11 mouse cellular contexts compared by ENCODE assay signal in the genomic region with DNA sequence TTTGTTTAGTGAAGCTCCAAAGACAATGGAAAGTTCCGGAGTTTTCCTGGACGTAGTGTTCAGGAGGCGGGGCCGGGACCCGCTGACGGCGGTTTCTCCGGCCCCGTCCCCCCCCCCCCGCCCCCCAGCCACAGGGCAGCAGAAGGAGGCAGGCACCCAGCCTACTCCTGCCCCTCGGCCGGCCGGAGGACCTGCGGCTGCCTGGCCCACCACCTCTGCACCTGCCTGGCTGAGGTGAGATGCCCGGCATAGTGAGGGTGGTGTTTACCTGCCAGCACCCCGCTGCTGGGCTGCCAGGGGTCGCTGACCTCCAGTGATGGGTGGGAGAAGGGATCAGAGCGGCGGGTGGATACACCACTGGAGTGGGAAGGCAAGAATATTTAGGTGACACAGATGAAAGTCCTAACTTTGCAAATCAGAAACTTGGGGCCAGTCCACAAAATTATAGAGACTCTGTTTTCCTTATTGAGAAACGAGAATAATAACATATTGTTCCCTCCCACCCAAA. TPM values are rescaled to one million over a fixed set of nuclear protein-coding genes. Genes with fewer than 3 reads are reported as not detected.
DNase-seq lines count a peak whose midpoint lies in the region; ATAC-seq and TF ChIP-seq lines count a peak whose summit lies in the region.
"Had no signal": no experiment of that assay in that cellular context is flagged by ENCODE, and none has a peak within 500 bp of the region (broad histone marks: within the 10 kb centered on the region; RNA-seq: fewer than 3 reads in every experiment).

A gene (plus strand): TSS at position 169 of the 508 bp plus-strand sequence.

- TF ChIP-seq CTCF in intestine, postnatal 0 days (IDR thresholded peaks at IDR 0.05; ENCODE audit: low read depth), result no peak

- peaks cover 19% of the 10 kb centered on the region for H3K4me1 ChIP-seq in midbrain, embryonic 10.5 days
- no peaks in the 10 kb centered on the region for H3K4me1 ChIP-seq in midbrain, embryonic 16.5 days (ENCODE audit: control insufficient read depth, insufficient read depth, low read length)
- H3K4me1 ChIP-seq in forebrain, embryonic 15.5 days, result peaks cover 10% of the 10 kb centered on the region
- no peaks in the 10 kb centered on the region for H3K4me1 ChIP-seq in intestine, postnatal 0 days (replicated peaks; ENCODE audit: control insufficient read depth, insufficient read depth, low read length)
- H3K4me1 ChIP-seq in stomach, embryonic 15.5 days, result peaks cover 3% of the 10 kb centered on the region

- H3K9ac ChIP-seq in midbrain, embryonic 16.5 days (ENCODE audit: low read depth, low read length), result no peak within 1 kb of the TSS
- H3K9ac ChIP-seq in forebrain, embryonic 15.5 days (replicated peaks), result no peak within 1 kb of the TSS
- H3K9ac ChIP-seq in intestine, postnatal 0 days (ENCODE audit: low read depth, low read length), result no peak within 1 kb of the TSS
- H3K9ac ChIP-seq in stomach, embryonic 15.5 days, result no peak within 1 kb of the TSS

- no peaks in the 10 kb centered on the region for H3K36me3 ChIP-seq in midbrain, embryonic 10.5 days
- no peaks in the 10 kb centered on the region for H3K36me3 ChIP-seq in midbrain, embryonic 16.5 days (ENCODE audit: control insufficient read depth, insufficient read depth, low read length)
- no peaks in the 10 kb centered on the region for H3K36me3 ChIP-seq in forebrain, embryonic 15.5 days
- H3K36me3 ChIP-seq in intestine, postnatal 0 days (ENCODE audit: control insufficient read depth, insufficient read depth), result no peaks in the 10 kb centered on the region
- no peaks in the 10 kb centered on the region for H3K36me3 ChIP-seq in stomach, embryonic 15.5 days

- H3K27ac ChIP-seq in midbrain, embryonic 10.5 days (replicated peaks), result no peak within 1 kb of the TSS
- H3K27ac ChIP-seq in midbrain, embryonic 16.5 days (ENCODE audit: low read length), result no peak within 1 kb of the TSS
- H3K27ac ChIP-seq in forebrain, embryonic 15.5 days (replicated peaks), result no peak within 1 kb of the TSS
- H3K27ac ChIP-seq in intestine, postnatal 0 days (ENCODE audit: low read depth, low read length), result no peak within 1 kb of the TSS
- H3K27ac ChIP-seq in stomach, embryonic 15.5 days, result no peak within 1 kb of the TSS

- no peaks in the 10 kb centered on the region for H3K9me3 ChIP-seq in midbrain, embryonic 10.5 days (replicated peaks)
- no peaks in the 10 kb centered on the region for H3K9me3 ChIP-seq in midbrain, embryonic 16.5 days (replicated peaks; ENCODE audit: control insufficient read depth, low read length, poor library complexity, severe bottlenecking)
- H3K9me3 ChIP-seq in forebrain, embryonic 15.5 days, result no peaks in the 10 kb centered on the region
- no peaks in the 10 kb centered on the region for H3K9me3 ChIP-seq in intestine, postnatal 0 days (ENCODE audit: control insufficient read depth)
- H3K9me3 ChIP-seq in stomach, embryonic 15.5 days, result no peaks in the 10 kb centered on the region

- peaks cover 100% of the 10 kb centered on the region for H3K27me3 ChIP-seq in midbrain, embryonic 10.5 days (ENCODE audit: low read depth, poor library complexity, severe bottlenecking)
- peaks cover 74% of the 10 kb centered on the region for H3K27me3 ChIP-seq in midbrain, embryonic 16.5 days (ENCODE audit: control insufficient read depth, insufficient read depth, low read depth, low read length)
- H3K27me3 ChIP-seq in forebrain, embryonic 15.5 days, result peaks cover 92% of the 10 kb centered on the region
- peaks cover 97% of the 10 kb centered on the region for H3K27me3 ChIP-seq in intestine, postnatal 0 days (replicated peaks; ENCODE audit: control insufficient read depth, insufficient read depth, low read length)
- peaks cover 89% of the 10 kb centered on the region for H3K27me3 ChIP-seq in stomach, embryonic 15.5 days (replicated peaks)

- H3K4me2 ChIP-seq in midbrain, embryonic 16.5 days (ENCODE audit: low read length), result no peak within 1 kb of the TSS
- 0 out of 2 replicates have a peak within 1 kb of the TSS, but pooled peaks have one; percentile 0 for H3K4me2 ChIP-seq in forebrain, embryonic 15.5 days (replicated peaks)
- peak within 1 kb of the TSS; percentile 30; the same call in 1 of the 2 replicates for H3K4me2 ChIP-seq in intestine, postnatal 0 days (replicated peaks; ENCODE audit: low read depth)
- H3K4me2 ChIP-seq in stomach, embryonic 15.5 days, result peak within 1 kb of the TSS; percentile 17; the same call in 1 of the 2 replicates

- under 1% methylated on average over 20 of the region's 20 CpGs for whole genome bisulfite sequencing in midbrain, embryonic 10.5 days
- under 1% methylated on average over 18 of the region's 20 CpGs for WGBS in midbrain, embryonic 16.5 days
- WGBS in forebrain, embryonic 15.5 days, result 2% methylated on average over 19 of the region's 20 CpGs
- WGBS in intestine, postnatal 0 days, result 1% methylated on average over 19 of the region's 20 CpGs
- 3% methylated on average over 20 of the region's 20 CpGs for WGBS in stomach, embryonic 15.5 days

- ATAC-seq in midbrain, embryonic 16.5 days, result no peak
- ATAC-seq in forebrain, embryonic 15.5 days (replicated peaks), result no peak
- no peak for ATAC-seq in intestine, postnatal 0 days
- no peak for ATAC-seq in stomach, embryonic 15.5 days (ENCODE audit: insufficient read depth, low FRiP score, low read depth)

- no peak for DNase-seq in midbrain, embryonic 10.5 days (ENCODE audit: low spot score)
- DNase-seq in layer of hippocampus, adult 8-10 months (ENCODE audit: low spot score in 2 of 2), result no peak
- no peak for DNase-seq in cerebellum, adult 18-20 months
- DNase-seq in thymus, postnatal 25 days, result no peak
- DNase-seq: adrenal gland, postnatal 14 days; lung, postnatal 14 days; spleen, adult 18-20 months had no signal

- H3K4me3 ChIP-seq in midbrain, embryonic 10.5 days, result peak within 1 kb of the TSS; percentile 38
- H3K4me3 ChIP-seq in midbrain, embryonic 16.5 days (ENCODE audit: low read depth, low read length), result no peak within 1 kb of the TSS
- no peak within 1 kb of the TSS for H3K4me3 ChIP-seq in forebrain, embryonic 15.5 days
- H3K4me3 ChIP-seq in intestine, postnatal 0 days (ENCODE audit: low read depth, low read length), result peak within 1 kb of the TSS; percentile 23
- no peak within 1 kb of the TSS for H3K4me3 ChIP-seq in stomach, embryonic 15.5 days (replicated peaks)

RNA-seq across cellular contexts. Expression of the gene that starts here (rescaled TPM):
- 1.2 TPM in 2 replicates for polyA plus RNA-seq in midbrain, embryonic 10.5 days (2016; fragmentation: Nextera tagmentation; extraction: Ambion mirVana)
- 0.45 and 0.68 TPM in 2 replicates for polyA plus RNA-seq in midbrain, embryonic 16.5 days (2015; fragmentation: Nextera tagmentation; extraction: Ambion mirVana)
- 0.56 and 0.69 TPM in 2 replicates for polyA plus RNA-seq in forebrain, embryonic 15.5 days (2015; fragmentation: Nextera tagmentation; extraction: Ambion mirVana)
- 0.04 TPM in 1 of 2 replicates, not detected in the other for polyA plus RNA-seq in intestine, postnatal 0 days (2015; fragmentation: Nextera tagmentation; extraction: Ambion mirVana)
- 0.12 and 0.33 TPM in 2 replicates for polyA plus RNA-seq in stomach, embryonic 15.5 days (2015; fragmentation: Nextera tagmentation; extraction: Ambion mirVana)
- 1 to 10 TPM in 1 of 4 experiments, under 1 TPM in 3; 0.47 to 1.8 (median 0.61) TPM for total RNA-seq in layer of hippocampus, adult 8-10 months (2022)

Comparison
In these comparisons a context has a peak if more than half of its experiments do, and no peak if none do; other contexts are left out.
1. H3K4me3 ChIP-seq: peak in midbrain, embryonic 10.5 days (single experiment) and intestine, postnatal 0 days (single experiment); none in midbrain, embryonic 16.5 days (single experiment), forebrain, embryonic 15.5 days (single experiment) and stomach, embryonic 15.5 days (single experiment).